Mouse (Mus musculus) erythroblast, embryonic 14.5 days (primary cell): ENCODE measurements around the gene Igfbpl1.

Experiments used
- GATA1 ChIP-seq: IDR thresholded peaks from 2 replicates; pipeline ENCODE4 v1.6.1; 2012; ENCODE audit warnings: low read length, inconsistent platforms, mixed read lengths
- TAL1 ChIP-seq: IDR thresholded peaks from 3 replicates; pipeline ENCODE4 v1.6.1; 2012; ENCODE audit warnings: low read length, inconsistent platforms, mixed read lengths

- no peak for TF ChIP-seq GATA1
- no peak for TF ChIP-seq TAL1
Observed at GRCm38 (mm10) chr4:45824049-45824760, 2.5 kb downstream of the Igfbpl1 start.
